Mouse (Mus musculus) forebrain, embryonic 14.5 days (tissue): ENCODE data around the gene Plekhh1. TPM values are rescaled to one million over a fixed set of nuclear protein-coding genes. Genes with fewer than 3 reads are reported as not detected.

ENCODE experiments used
- ATAC-seq: fragments of 200-750 bp; cut with Nextera tagmentation; 2 replicates; pipeline ENCODE4 v1.8.0; 2017; ENCODE audit warnings: mild to moderate bottlenecking, moderate library complexity
- DNase-seq: peaks from one replicate; pipeline ENCODE4 v3.0.0-alpha.2; 2015; ENCODE audit warnings: low spot score
- H3K27ac ChIP-seq: fragments of 300-500 bp; sonication (generic); 2 replicates; pipeline ENCODE4 v1.5.1; 2014; ENCODE audit warnings: low read depth, mild to moderate bottlenecking, control low read depth, low read length, moderate library complexity
- H3K27me3 ChIP-seq: fragments of 300-500 bp; sonication (generic); replicated peaks from 2 replicates; pipeline ENCODE4 v1.6.1; 2014; ENCODE audit warnings: low read length, control low read depth, mixed read lengths; ENCODE audit not compliant: control insufficient read depth, insufficient read depth
- H3K36me3 ChIP-seq: fragments of 300-500 bp; sonication (generic); 2 replicates; pipeline ENCODE4 v1.6.1; 2014; ENCODE audit warnings: low read length, control low read depth; ENCODE audit not compliant: control insufficient read depth, insufficient read depth
- H3K4me1 ChIP-seq: fragments of 300-500 bp; sonication (generic); 2 replicates; pipeline ENCODE4 v1.6.1; 2014; ENCODE audit warnings: antibody characterized with exemption, low read length, control low read depth; ENCODE audit not compliant: control insufficient read depth, insufficient read depth
- H3K4me2 ChIP-seq: fragments of 300-500 bp; sonication (generic); 2 replicates; pipeline ENCODE4 v1.6.1; 2014; ENCODE audit warnings: mild to moderate bottlenecking, control low read depth, low read length
- H3K4me3 ChIP-seq: fragments of 300-500 bp; sonication (generic); 2 replicates; pipeline ENCODE4 v1.5.1; 2014; ENCODE audit warnings: low read depth, low read length, control low read depth
- H3K9ac ChIP-seq: fragments of 300-500 bp; sonication (generic); 2 replicates; pipeline ENCODE4 v1.6.1; 2014; ENCODE audit warnings: mild to moderate bottlenecking, low read length, control low read depth, moderate library complexity
- H3K9me3 ChIP-seq: fragments of 300-500 bp; sonication (generic); replicated peaks from 2 replicates; pipeline ENCODE4 v1.6.1; 2016; ENCODE audit warnings: low read length, control low read depth, mixed read lengths; ENCODE audit not compliant: control insufficient read depth
- WGBS: fragments of 180-500 bp; shearing (Covaris S2); extraction: QIAGEN DNeasy Blood & Tissue Kit; methylation state at CpG from one replicate; pipeline ENCODE4 v1.1.7; 2014; 5-methylcytosine and 5-hydroxymethylcytosine counted together
- polyA plus RNA-seq: library from polyadenylated mRNA; unstranded; fragments of >200 nt; fragmentation: Nextera tagmentation; extraction: Ambion mirVana; gene quantifications from 2 replicates; pipeline ENCODE4 v1.2.1, GENCODE M21; 2014

Gene Plekhh1
- polyA plus RNA-seq, 1 experiment from 2014 or later = 1.3 TPM

GRCm38 (mm10) chr12:79060134-79060533, 31.2 kb downstream of the Plekhh1 start:
- 88% methylated on average over 9 of the region's 9 CpGs for WGBS
- H3K9me3 ChIP-seq = no peaks in the 10 kb centered on the region
- DNase-seq (no peak), ATAC-seq (no peak)
- H3K4me3 ChIP-seq = no peak overlapping the region
- H3K4me2 ChIP-seq = no peak overlapping the region
- H3K9ac ChIP-seq = no peak overlapping the region
- no peaks in the 10 kb centered on the region for H3K4me1 ChIP-seq
- no peaks in the 10 kb centered on the region for H3K27me3 ChIP-seq
- H3K36me3 ChIP-seq = peaks cover 8% of the 10 kb centered on the region; the same call in 1 of the 2 replicates
- no peak overlapping the region for H3K27ac ChIP-seq

DNA sequence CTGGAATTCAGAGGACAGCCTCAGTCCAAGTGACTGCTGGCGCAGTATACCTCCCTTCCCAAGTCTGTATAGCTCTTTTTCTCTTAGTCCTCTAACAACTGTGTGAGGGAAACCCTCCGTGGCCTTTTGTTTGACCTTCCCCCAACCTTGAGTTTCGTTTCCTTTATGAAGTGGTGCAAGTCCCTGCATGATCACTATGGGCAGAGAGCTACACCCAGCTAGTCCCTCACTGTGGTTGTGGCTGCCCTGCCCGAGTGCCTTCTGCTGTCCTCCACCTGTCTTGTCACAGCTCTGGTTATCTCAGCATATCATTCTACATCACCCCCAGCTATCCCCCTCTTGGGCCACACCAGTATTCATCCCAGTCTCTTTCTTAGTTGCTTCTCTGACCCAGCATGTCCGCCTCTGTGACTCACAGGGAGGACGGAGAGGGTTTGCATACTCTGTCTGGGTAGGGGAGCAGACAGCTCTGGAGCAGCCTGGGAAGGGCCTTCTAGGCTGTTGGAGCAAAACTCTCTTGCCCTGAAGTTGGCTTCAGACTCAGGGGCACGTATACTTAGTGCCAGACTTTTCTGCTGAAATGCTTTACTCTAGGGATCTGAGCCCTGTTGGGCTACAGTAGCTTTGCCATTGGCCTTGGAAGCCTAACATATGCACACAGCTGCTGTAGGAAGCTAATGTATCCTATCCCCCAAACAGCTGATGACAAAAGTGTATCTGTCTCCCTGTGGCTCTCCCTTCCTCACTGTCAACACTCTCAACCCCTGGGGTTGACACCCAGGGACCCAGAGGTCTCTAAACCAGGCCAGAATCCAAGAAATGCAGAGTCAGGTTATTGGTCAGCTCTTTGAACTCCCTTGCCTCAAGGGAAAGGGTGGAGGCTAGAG, 32.0 kb downstream of the Plekhh1 start:
- Histone ChIP-seq H3K9me3 (no peaks in the 10 kb centered on the region), H3K4me1 (no peaks in the 10 kb centered on the region), H3K4me2 (no peak overlapping the region), H3K27ac (no peak overlapping the region), H3K36me3 (peaks cover 5% of the 10 kb centered on the region; the same call in 1 of the 2 replicates), H3K27me3 (no peaks in the 10 kb centered on the region), H3K9ac (no peak overlapping the region), H3K4me3 (no peak overlapping the region)
- ATAC-seq = no peak
- WGBS = 78% methylated on average over 7 of the region's 7 CpGs
- DNase-seq = no peak

- 92% methylated on average over 13 of the region's 13 CpGs for WGBS
- Histone ChIP-seq H3K9ac (no peak overlapping the region), H3K36me3 (peaks cover 20% of the 10 kb centered on the region), H3K27me3 (no peaks in the 10 kb centered on the region), H3K4me1 (no peaks in the 10 kb centered on the region), H3K27ac (no peak overlapping the region), H3K4me2 (no peak overlapping the region), H3K4me3 (no peak overlapping the region), H3K9me3 (no peaks in the 10 kb centered on the region)
- no peak for ATAC-seq
- DNase-seq = no peak
Measured at GRCm38 (mm10) chr12:79064451-79064850, 35.5 kb downstream of the Plekhh1 start.

DNA sequence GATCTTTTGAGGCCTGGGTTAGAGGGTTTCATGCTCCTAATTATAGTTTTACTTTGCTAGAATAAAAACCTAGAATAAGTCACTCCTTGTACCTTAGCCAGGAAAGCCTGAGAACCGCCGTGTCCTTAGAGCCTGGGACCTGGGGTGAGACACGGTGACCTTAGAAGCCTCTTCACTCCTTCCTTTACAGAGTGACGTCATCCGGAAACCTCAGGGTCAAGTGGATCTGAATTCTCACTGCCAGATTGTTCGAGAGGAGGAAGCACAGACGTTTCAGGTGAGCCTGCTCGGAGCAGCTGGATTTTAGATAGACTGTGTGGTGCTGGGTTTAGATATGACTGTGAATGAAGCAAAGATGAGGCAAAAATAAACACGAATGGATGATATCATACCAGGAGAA, 37.5 kb downstream of the Plekhh1 start:
- peaks cover 26% of the 10 kb centered on the region for H3K36me3 ChIP-seq
- WGBS = 92% methylated on average over 9 of the region's 9 CpGs

GRCm38 (mm10) chr12:79067526-79067925, 38.6 kb downstream of the Plekhh1 start:
- H3K4me1 ChIP-seq = no peaks in the 10 kb centered on the region
- peaks cover 26% of the 10 kb centered on the region for H3K36me3 ChIP-seq

More for the DNA sequence above, 37.5 kb downstream of the Plekhh1 start:
- Histone ChIP-seq H3K9ac (no peak overlapping the region), H3K4me3 (no peak overlapping the region), H3K9me3 (no peaks in the 10 kb centered on the region), H3K4me2 (no peak overlapping the region), H3K4me1 (no peaks in the 10 kb centered on the region), H3K27ac (no peak overlapping the region), H3K27me3 (no peaks in the 10 kb centered on the region)
- no peak for ATAC-seq
- DNase-seq = no peak

GRCm38 (mm10) chr12:79068306-79068705, 39.3 kb downstream of the Plekhh1 start:
- Histone ChIP-seq H3K9me3 (no peaks in the 10 kb centered on the region), H3K27ac (no peak overlapping the region), H3K9ac (no peak overlapping the region), H3K4me1 (no peaks in the 10 kb centered on the region), H3K4me3 (no peak overlapping the region), H3K36me3 (peaks cover 33% of the 10 kb centered on the region), H3K27me3 (no peaks in the 10 kb centered on the region), H3K4me2 (no peak overlapping the region)
- WGBS = 91% methylated on average over 11 of the region's 11 CpGs
- ATAC-seq (no peak), DNase-seq (no peak)

More at GRCm38 (mm10) chr12:79067526-79067925, 38.6 kb downstream of the Plekhh1 start:
- no peaks in the 10 kb centered on the region for H3K9me3 ChIP-seq
- DNase-seq = no peak
- H3K9ac ChIP-seq = no peak overlapping the region
- H3K4me3 ChIP-seq = no peak overlapping the region
- ATAC-seq = no peak
- no peaks in the 10 kb centered on the region for H3K27me3 ChIP-seq
- WGBS = 92% methylated on average over 5 of the region's 5 CpGs
- no peak overlapping the region for H3K27ac ChIP-seq
- no peak overlapping the region for H3K4me2 ChIP-seq

DNA sequence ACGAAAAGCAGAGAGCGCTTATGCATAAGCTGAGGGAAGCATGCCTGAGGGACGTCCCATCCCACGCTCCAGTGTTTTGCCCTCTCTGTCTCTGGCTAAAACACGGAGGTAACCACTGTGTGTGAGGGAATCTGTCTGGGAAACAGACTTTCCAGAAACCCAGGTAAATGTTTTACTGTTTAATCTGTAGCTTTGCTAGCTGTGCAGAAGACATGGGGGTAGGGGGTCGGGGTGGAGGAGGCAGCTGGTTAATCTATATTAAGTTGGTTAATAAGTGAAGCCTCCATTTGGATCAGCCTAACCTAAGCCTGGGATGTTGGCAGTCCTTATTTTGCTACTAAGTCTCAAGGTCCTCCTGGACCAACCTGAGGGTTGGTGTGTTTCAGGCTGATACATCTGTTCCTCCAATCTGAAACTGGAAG, 40.2 kb downstream of the Plekhh1 start:
- H3K27ac ChIP-seq = no peak overlapping the region
- H3K4me1 ChIP-seq = no peaks in the 10 kb centered on the region
- ATAC-seq = no peak
- H3K36me3 ChIP-seq = peaks cover 37% of the 10 kb centered on the region
- WGBS = 94% methylated on average over 6 of the region's 6 CpGs
- no peak overlapping the region for H3K4me3 ChIP-seq
- H3K9me3 ChIP-seq = no peaks in the 10 kb centered on the region
- no peak overlapping the region for H3K9ac ChIP-seq
- H3K27me3 ChIP-seq = no peaks in the 10 kb centered on the region
- DNase-seq = no peak
- no peak overlapping the region for H3K4me2 ChIP-seq

GRCm38 (mm10) chr12:79069916-79070315, 41.0 kb downstream of the Plekhh1 start:
- Histone ChIP-seq H3K9ac (no peak overlapping the region), H3K4me1 (no peaks in the 10 kb centered on the region), H3K27ac (no peak overlapping the region), H3K4me3 (no peak overlapping the region), H3K9me3 (no peaks in the 10 kb centered on the region), H3K36me3 (peaks cover 43% of the 10 kb centered on the region), H3K4me2 (no peak overlapping the region), H3K27me3 (no peaks in the 10 kb centered on the region)
- ATAC-seq (no peak), DNase-seq (no peak)
- WGBS = 82% methylated on average over 6 of the region's 6 CpGs

DNA sequence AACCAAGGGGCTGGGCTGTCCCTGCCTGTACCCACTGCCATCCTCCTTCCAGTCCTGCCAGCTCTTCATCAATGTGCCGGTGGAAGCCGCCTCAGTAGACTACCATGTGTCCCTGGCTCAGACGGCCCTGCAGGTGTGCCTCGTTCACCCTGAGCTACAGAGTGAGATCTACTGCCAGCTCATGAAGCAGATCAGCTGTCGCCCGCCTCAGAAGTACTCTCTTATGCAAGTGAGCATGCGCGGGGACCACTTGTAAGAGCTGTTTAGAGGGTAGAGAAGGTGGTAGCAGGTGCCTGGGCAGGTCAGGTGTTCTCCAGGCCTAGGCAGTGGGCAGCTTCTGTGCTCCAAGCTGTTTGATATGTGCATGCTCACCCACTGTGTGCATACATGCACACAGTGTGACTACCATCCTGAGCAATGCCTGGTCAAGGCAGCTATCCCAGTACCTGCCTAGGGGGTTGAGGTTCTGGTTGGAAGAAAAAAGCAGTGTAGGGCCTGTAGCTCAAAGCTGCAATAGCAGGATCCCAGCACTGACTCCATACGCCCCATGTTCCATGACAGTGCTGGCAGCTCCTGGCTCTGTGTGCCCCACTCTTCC, 41.9 kb downstream of the Plekhh1 start:
- H3K9ac ChIP-seq = no peak overlapping the region
- no peak overlapping the region for H3K4me3 ChIP-seq
- H3K4me1 ChIP-seq = no peaks in the 10 kb centered on the region
- ATAC-seq (no peak), DNase-seq (no peak)
- H3K27me3 ChIP-seq = no peaks in the 10 kb centered on the region
- H3K4me2 ChIP-seq = no peak overlapping the region
- WGBS = 91% methylated on average over 9 of the region's 9 CpGs
- H3K9me3 ChIP-seq = no peaks in the 10 kb centered on the region
- H3K36me3 ChIP-seq = peaks cover 52% of the 10 kb centered on the region
- no peak overlapping the region for H3K27ac ChIP-seq
